Mouse (Mus musculus): ENCODE results near the gene Rab3il1. TPM values are rescaled to one million over a fixed set of nuclear protein-coding genes. Genes with fewer than 3 reads are reported as not detected.

The Rab3il1 gene
- total RNA-seq, 2 experiments from 2014 or later = 263 to 535 TPM

DNA sequence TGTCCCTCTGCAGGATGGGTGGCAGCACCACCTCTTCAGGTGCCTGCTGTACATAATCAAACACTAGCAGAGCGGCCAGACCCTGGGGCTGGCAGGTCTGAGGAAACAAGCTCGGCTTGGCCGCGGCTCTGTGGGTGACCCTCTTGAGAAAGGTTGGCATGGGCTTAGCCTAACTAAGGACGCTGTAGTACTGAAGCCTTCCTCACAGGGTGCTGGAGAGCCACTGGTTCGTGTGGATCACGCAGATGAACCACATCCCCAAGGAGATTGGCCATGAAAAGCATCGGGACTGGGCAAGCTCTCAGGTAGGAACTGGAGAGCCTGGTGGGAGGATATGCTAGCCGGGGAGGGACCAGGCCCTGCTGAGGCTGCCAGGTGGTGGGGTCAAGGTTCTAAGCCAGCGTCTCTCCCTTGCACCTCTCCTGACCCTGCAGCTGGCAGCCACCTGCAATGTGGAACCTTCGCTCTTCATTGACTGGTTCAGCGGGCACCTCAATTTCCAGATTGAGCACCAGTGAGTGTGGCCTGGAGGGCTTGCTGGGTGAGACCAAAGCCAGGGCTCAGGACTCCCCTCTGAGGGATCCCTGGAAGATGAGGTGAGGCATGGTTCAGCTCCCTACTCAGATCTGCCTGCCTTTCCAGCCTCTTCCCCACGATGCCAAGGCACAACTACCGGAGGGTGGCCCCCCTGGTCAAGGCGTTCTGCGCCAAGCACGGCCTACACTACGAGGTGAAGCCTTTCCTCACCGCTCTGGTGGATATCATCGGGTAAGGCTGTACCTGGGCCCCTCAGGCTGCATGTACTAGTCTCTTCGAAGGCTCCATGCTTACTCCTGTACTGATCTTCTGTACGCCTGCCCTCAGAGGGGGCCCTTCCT is 54.6 kb downstream of the Rab3il1 start:
- ATAC-seq (replicated peaks; ENCODE audit: low FRiP score, poor library complexity, severe bottlenecking) = no peak

- ATAC-seq (replicated peaks; ENCODE audit: low FRiP score, poor library complexity, severe bottlenecking) = no peak
Measured at GRCm38 (mm10) chr19:10056686-10057085, 55.2 kb downstream of the Rab3il1 start.

GRCm38 (mm10) chr19:10057486-10058351 is 56.2 kb downstream of the Rab3il1 start:
- ATAC-seq (replicated peaks; ENCODE audit: low FRiP score, poor library complexity, severe bottlenecking) = no peak

DNA sequence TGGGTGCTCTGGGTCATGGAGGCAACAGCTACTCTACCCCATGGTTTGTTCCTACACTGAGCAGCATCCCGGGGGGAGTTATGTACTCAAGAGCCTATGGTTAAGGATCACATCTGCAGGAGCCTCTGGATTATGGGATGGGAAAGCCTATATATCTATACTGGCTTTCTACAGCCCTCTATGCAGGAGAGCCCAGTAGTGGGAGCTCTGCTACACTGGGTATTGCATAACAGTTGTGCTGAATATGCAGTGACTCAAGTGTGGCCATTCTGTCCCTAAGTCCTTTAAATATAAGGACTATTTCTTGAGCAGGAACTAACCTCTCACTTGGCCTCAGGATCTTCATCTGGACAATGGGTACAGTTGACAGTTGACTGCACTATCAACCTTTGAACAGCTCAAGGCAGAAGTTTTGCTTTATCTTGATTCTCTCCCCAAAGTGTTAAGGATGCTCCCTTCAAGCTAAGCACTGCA is 56.9 kb downstream of the Rab3il1 start:
- ATAC-seq (replicated peaks; ENCODE audit: low FRiP score, poor library complexity, severe bottlenecking) = no peak

DNA sequence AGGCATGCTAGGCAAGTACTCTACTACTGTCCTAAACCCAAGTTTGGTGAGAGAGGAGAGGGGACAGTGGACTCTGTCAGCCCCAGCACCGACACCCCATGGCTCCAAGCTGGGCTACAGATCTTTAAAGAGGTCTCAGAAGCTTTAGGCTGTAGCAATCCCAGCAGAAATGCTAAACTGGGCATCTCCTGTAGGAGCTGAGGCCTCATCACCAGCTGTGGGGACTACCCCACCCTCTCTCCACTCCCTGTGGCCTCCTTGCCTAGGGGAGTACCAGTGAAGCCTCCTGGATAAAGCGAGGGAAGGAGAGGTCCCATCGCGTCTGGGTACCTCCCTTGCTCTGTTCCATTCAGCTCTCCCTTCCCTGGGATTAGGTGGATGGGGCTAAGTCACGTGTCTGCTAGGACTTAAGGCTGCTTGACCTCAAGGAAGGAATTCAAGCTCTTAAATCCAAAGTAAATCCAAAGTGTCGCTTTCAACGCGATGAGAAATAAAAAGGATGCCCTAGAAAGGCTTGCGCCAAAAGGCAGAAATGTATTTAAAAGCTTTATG is 57.5 kb downstream of the Rab3il1 start:
- ATAC-seq (replicated peaks; ENCODE audit: low FRiP score, poor library complexity, severe bottlenecking) = no peak

DNA sequence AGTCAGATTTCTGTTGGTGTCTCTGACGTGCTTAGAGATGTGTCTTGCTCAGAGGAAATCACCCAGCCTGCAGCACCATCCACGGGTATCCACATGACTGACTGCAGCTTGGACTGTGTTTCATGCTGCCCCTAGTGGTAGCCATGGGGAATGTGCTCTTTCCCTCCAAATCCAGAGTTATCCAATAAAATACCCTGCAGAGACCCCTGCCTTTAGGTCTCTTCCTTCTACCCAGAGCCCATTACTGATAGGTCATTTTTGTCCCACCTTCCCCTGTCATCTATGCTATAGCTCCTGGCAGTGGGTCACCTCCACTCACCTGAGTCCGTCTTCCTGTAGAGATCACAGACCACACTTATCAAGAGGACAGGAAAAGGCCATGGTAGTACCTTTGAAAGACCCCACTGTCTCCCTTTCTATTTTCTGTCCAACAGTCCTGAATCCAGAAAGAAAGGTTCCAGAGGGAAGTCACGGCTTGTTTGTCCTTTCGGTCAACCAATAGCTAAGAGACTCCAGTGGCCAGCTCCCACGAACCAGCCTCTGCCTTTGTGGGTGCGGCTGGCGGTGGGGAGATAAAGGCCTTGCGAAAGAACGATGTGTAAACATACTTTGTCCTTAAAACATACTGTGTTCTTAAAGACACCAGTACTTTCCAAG is 58.6 kb downstream of the Rab3il1 start:
- peak; percentile 79 for ATAC-seq (replicated peaks; ENCODE audit: low FRiP score, poor library complexity, severe bottlenecking)

GRCm38 (mm10) chr19:10060783-10061590 is 59.5 kb downstream of the Rab3il1 start:
- 0 out of 2 replicates have a peak, but pooled peaks have one; percentile 21 for ATAC-seq (replicated peaks; ENCODE audit: low FRiP score, poor library complexity, severe bottlenecking)

GRCm38 (mm10) chr19:10061624-10062023 is 60.2 kb downstream of the Rab3il1 start:
- ATAC-seq (replicated peaks; ENCODE audit: low FRiP score, poor library complexity, severe bottlenecking) = no peak

- ATAC-seq (replicated peaks; ENCODE audit: low FRiP score, poor library complexity, severe bottlenecking) = no peak
Measured at GRCm38 (mm10) chr19:10062292-10062691, 60.8 kb downstream of the Rab3il1 start.

- ATAC-seq (replicated peaks; ENCODE audit: low FRiP score, poor library complexity, severe bottlenecking) = no peak
Measured at GRCm38 (mm10) chr19:10062862-10063261, 61.4 kb downstream of the Rab3il1 start.

GRCm38 (mm10) chr19:10064173-10065012 is 62.9 kb downstream of the Rab3il1 start:
- ATAC-seq (replicated peaks; ENCODE audit: low FRiP score, poor library complexity, severe bottlenecking) = no peak

GRCm38 (mm10) chr19:10065465-10066188 is 64.2 kb downstream of the Rab3il1 start:
- ATAC-seq (replicated peaks; ENCODE audit: low FRiP score, poor library complexity, severe bottlenecking) = no peak; the same call in 1 of the 2 replicates

GRCm38 (mm10) chr19:10066189-10066500 is 64.7 kb downstream of the Rab3il1 start:
- no peak for ATAC-seq (replicated peaks; ENCODE audit: low FRiP score, poor library complexity, severe bottlenecking)

DNA sequence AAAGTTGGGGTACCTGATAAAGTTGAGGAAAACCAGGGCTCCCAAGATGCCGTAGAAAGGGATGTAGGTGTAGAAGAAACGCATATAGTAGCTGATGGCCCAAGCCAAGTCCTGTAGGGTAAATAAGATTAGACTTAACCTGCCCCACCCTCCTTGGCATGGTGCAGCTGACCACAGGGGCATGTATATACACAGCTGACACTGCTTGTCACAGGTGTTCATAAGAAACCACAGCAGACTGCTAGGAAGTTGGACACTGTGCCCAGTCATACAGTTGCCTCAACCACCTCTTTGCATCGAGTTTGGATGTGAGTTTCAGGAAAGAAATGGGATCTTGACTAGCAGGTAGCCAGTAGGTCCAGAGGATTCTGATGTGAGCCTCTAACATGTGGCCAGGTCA is 65.0 kb downstream of the Rab3il1 start:
- no peak for ATAC-seq (replicated peaks; ENCODE audit: low FRiP score, poor library complexity, severe bottlenecking)

- ATAC-seq (replicated peaks; ENCODE audit: low FRiP score, poor library complexity, severe bottlenecking) = no peak
Measured at GRCm38 (mm10) chr19:10067701-10068100, 66.2 kb downstream of the Rab3il1 start.

DNA sequence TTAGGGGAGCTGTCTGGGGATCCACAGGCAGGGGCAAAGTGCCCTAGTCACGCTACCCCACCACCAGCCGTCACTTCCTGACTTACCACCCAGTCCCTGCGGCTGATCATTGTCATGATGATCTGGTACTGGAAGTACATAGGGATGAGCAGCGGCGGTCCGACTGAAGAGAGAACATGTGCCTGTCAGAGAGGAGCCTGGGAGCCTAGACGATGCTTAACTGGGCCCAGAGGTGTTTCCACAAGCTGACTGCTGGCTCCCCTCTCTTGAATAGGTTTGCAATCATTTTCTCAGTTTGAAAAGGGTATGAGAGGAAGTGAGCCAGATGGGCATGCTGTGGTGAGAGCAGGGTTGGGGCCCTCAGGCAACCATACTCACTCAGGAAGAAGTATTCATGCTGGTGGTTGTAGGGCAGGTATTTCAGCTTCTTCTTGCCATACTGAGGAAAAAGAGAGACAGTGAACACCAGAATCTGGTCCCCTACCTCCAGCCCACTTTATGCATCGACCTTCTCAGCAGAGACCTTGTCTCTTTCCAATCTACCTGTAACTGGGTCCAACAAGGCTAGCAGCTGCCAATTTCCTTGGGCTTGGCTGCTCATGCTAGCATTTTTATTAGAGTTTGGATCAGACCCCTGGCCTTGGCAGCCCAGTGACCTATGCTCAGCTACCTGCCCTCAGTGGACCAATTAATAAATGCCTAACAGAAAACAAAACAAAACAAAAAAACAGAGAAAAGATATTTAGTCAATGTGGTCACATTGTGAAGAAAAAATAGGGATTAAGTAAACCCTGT is 68.9 kb downstream of the Rab3il1 start:
- ATAC-seq (replicated peaks; ENCODE audit: low FRiP score, poor library complexity, severe bottlenecking) = no peak

DNA sequence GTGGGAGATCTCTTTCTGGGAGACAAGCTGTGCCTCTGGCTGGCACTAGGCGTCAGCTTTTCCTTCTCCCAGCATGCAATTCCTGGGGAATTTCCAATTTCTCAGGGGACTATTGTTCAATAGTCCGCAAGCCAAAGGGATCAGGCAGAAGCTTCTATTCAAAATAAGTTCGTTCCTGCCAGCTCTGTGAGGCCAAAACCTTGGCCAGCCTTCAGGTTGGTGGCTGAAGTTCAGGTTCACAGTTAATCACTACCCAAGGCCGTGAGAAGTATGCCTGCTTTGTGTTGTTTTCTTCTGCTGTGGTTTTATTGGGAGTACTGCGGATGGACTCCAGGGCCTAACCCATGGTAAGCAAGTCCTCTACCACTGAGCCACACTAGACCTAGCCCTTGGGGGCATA is 69.7 kb downstream of the Rab3il1 start:
- no peak for ATAC-seq (replicated peaks; ENCODE audit: low FRiP score, poor library complexity, severe bottlenecking)

Measured in erythroblast, adult 5-6 weeks (primary cell).